Mouse (Mus musculus) intestine, embryonic 16.5 days (tissue): ENCODE measurements around the gene Impg1. TPM values are rescaled to one million over a fixed set of nuclear protein-coding genes. Genes with fewer than 3 reads are reported as not detected.
"Not testable (repeated sequence)": the region's sequence is repeated elsewhere in the genome, so short reads cannot be mapped to it uniquely, and the experiment has no call there.

ENCODE experiments used
- ATAC-seq: fragments of 200-750 bp; cut with Nextera tagmentation; 2 replicates; pipeline ENCODE4 v1.8.0; 2017; ENCODE audit warnings: moderate TSS enrichment, moderate library complexity
- H3K27ac ChIP-seq: fragments of 300-500 bp; sonication (generic); 2 replicates; pipeline ENCODE4 v1.5.1; 2014; ENCODE audit warnings: mild to moderate bottlenecking, low read length
- H3K27me3 ChIP-seq: fragments of 300-500 bp; sonication (generic); replicated peaks from 2 replicates; pipeline ENCODE4 v1.6.1; 2014; ENCODE audit warnings: low read length, control low read depth, mixed read lengths; ENCODE audit not compliant: control insufficient read depth, insufficient read depth
- H3K36me3 ChIP-seq: fragments of 300-500 bp; sonication (generic); 2 replicates; pipeline ENCODE4 v1.6.1; 2014; ENCODE audit warnings: low read length, control low read depth; ENCODE audit not compliant: control insufficient read depth, insufficient read depth
- H3K4me1 ChIP-seq: fragments of 300-500 bp; sonication (generic); 2 replicates; pipeline ENCODE4 v1.6.1; 2014; ENCODE audit warnings: low read length, control low read depth, mixed read lengths; ENCODE audit not compliant: control insufficient read depth, insufficient read depth
- H3K4me2 ChIP-seq: fragments of 300-500 bp; sonication (generic); 2 replicates; pipeline ENCODE4 v1.6.1; 2014; ENCODE audit warnings: low read depth, low read length, control low read depth
- H3K4me3 ChIP-seq: fragments of 300-500 bp; sonication (generic); 2 replicates; pipeline ENCODE4 v1.5.1; 2014; ENCODE audit warnings: mild to moderate bottlenecking, low read length
- H3K9ac ChIP-seq: fragments of 300-500 bp; sonication (generic); 2 replicates; pipeline ENCODE4 v1.6.1; 2014; ENCODE audit warnings: low read depth, low read length
- H3K9me3 ChIP-seq: fragments of 300-500 bp; sonication (generic); 2 replicates; pipeline ENCODE4 v1.6.1; 2016; ENCODE audit warnings: low read length, control low read depth; ENCODE audit not compliant: control insufficient read depth
- WGBS: fragments of 180-500 bp; shearing (Covaris S2); extraction: QIAGEN DNeasy Blood & Tissue Kit; methylation state at CpG from one replicate; pipeline ENCODE4 v1.1.7; 2014; 5-methylcytosine and 5-hydroxymethylcytosine counted together
- polyA plus RNA-seq: library from polyadenylated mRNA; unstranded; fragments of >200 nt; fragmentation: Nextera tagmentation; extraction: Ambion mirVana; gene quantifications from 2 replicates; pipeline ENCODE4 v1.2.1, GENCODE M21; 2015

Gene Impg1
- polyA plus RNA-seq, 1 experiment from 2014 or later: 0.06 TPM

DNA sequence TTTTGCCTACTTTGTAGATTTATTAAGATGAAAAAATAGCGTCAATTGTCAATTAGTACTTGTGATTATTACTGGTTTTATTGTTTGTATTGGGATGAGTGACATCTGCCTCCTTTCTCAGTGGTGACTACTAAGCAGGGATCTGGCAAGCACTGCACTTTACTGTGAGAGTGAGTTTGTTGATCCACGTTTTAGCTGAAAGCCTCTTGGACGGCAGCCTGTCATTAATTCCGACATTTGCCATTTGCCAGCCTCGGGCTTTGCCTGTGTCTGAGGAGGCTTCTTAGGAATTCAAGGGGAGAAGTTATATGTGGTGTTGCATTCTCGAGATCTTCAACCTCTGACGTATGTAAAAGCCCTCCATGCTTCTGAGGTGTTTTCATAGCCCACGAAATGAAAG lies 131.8 kb downstream of the Impg1 start:
- no peaks in the 10 kb centered on the region; the same call in 1 of the 2 replicates for H3K4me1 ChIP-seq
- H3K27me3 ChIP-seq: no peaks in the 10 kb centered on the region
- H3K9ac ChIP-seq: no peak overlapping the region
- no peak overlapping the region for H3K4me3 ChIP-seq
- no peaks in the 10 kb centered on the region for H3K9me3 ChIP-seq
- WGBS: 53% methylated on average over 8 of the region's 8 CpGs
- no peaks in the 10 kb centered on the region for H3K36me3 ChIP-seq
- no peak overlapping the region for H3K27ac ChIP-seq
- H3K4me2 ChIP-seq: no peak overlapping the region
- ATAC-seq: no peak

DNA sequence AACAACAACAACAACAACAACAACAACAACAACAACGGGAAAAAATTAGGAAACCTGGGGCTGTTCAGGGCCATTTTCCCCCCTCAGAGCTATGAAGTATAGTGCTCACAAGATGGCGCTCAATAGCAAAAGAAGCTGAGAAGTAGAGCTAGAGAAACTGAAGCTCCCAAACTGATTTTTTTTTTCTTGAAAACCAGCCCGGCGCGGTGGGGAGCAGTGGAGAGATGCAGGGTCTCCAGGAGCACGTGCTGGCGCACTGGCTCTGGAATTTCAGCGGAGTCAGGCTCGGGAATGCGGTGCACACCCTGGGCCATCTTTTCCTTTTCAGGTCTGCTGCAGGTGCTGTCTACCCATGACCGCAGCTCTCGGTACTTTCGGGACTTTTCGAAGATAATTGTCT lies 133.1 kb downstream of the Impg1 start:
- WGBS: 22% methylated on average over 14 of the region's 14 CpGs

DNA sequence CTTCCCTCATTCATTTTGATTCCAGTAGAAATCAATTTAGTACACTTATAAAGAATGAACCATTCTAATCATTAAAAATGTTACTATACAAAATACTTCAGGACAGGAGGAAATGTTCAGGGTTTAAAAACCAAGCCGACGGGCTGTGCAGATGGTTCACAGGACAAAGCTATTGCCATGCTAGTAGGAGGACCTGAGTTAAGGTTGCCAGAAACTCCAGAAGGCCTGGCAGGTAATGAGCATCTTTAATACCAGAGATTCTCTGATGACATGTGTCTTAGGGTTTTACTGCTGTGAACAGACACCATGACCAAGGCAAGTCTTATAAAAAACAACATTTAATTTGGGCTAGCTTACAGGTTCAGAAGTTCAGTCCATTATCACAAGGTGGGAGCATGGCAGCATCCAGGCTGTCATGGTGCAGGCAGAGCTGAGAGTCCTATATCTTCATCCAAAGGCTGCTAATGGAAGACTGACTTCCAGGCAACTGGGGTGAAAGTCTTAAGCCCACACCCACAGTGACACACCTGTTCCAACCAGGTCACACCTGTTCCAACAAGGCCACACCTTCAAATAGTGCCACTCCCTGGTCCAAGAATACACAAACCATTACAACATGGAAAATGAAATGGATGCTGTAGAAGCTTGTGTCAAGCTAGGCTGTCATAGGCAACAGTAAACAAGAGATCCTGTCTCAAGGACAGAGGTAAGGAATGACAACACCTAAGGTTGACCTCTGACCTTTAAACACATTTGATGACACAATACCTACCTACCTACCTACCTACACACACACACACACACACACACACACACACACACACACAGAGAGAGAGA lies 144.0 kb downstream of the Impg1 start:
- H3K27me3 ChIP-seq, H3K9me3 ChIP-seq, H3K36me3 ChIP-seq, H3K4me2 ChIP-seq, H3K4me1 ChIP-seq, H3K9ac ChIP-seq, H3K4me3 ChIP-seq, H3K27ac ChIP-seq: not testable (repeated sequence)
- peak; percentile 63 for ATAC-seq
- 95% methylated on average over 2 of the region's 2 CpGs for WGBS

More for the DNA sequence above, 133.1 kb downstream of the Impg1 start:
- H3K36me3 ChIP-seq: no peaks in the 10 kb centered on the region
- ATAC-seq: peak; percentile 21; the same call in 1 of the 2 replicates
- no peak overlapping the region for H3K9ac ChIP-seq
- H3K4me2 ChIP-seq: peak overlapping the region; percentile 70
- H3K27ac ChIP-seq: no peak overlapping the region
- H3K4me3 ChIP-seq: peak overlapping the region; percentile 41
- no peaks in the 10 kb centered on the region for H3K27me3 ChIP-seq
- no peaks in the 10 kb centered on the region; the same call in 1 of the 2 replicates for H3K4me1 ChIP-seq
- H3K9me3 ChIP-seq: no peaks in the 10 kb centered on the region

DNA sequence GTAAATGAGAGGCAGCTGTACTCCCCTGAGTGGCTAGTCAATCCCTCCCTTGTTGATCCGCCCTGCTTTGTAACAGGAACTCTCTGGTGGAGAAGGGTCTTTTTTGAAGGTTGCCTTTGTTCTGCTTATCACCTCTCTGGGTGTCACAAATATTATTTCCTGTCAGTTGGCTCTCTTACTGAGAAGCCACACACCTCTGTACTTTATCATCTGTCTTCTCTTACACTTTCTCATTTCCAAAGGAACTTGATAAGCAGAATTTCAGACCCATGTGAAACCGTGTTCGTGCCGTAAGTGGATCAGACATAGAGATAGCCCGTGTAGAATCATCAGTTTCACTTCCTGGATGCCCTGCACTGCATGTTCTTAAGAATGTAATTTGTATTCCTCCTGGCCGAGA lies 147.3 kb downstream of the Impg1 start:
- no peaks in the 10 kb centered on the region for H3K9me3 ChIP-seq
- no peaks in the 10 kb centered on the region for H3K27me3 ChIP-seq
- no peak overlapping the region for H3K4me3 ChIP-seq
- no peak overlapping the region for H3K9ac ChIP-seq
- WGBS: 85% methylated on average over 6 of the region's 6 CpGs
- H3K4me1 ChIP-seq: no peaks in the 10 kb centered on the region
- H3K36me3 ChIP-seq: no peaks in the 10 kb centered on the region
- H3K27ac ChIP-seq: no peak overlapping the region
- ATAC-seq: no peak
- H3K4me2 ChIP-seq: no peak overlapping the region

DNA sequence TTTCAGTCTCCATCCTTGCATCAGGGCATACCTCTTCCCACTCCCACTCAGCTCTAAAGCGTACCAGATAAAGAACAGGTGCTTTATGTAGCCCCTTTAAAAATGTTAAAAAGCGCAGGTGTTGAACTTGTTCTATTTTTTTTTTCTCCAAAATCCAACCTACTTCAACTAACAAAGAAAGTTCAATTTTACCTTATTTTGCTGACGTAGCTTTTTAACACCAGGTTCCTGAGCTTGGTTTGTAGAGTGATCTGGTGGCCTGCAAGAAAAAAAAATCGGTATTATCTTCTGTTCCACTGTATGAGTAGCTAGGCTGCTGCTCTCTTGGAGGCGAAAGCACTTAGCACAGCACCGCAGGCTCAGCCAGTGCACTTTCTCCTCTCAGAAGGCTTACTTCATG lies 149.4 kb downstream of the Impg1 start:
- no peak overlapping the region for H3K27ac ChIP-seq
- WGBS: 92% methylated on average over 6 of the region's 6 CpGs
- no peak overlapping the region for H3K4me2 ChIP-seq
- H3K36me3 ChIP-seq: no peaks in the 10 kb centered on the region
- H3K27me3 ChIP-seq: no peaks in the 10 kb centered on the region
- no peaks in the 10 kb centered on the region for H3K9me3 ChIP-seq
- no peak for ATAC-seq
- H3K9ac ChIP-seq: no peak overlapping the region
- no peak overlapping the region for H3K4me3 ChIP-seq
- H3K4me1 ChIP-seq: no peaks in the 10 kb centered on the region

DNA sequence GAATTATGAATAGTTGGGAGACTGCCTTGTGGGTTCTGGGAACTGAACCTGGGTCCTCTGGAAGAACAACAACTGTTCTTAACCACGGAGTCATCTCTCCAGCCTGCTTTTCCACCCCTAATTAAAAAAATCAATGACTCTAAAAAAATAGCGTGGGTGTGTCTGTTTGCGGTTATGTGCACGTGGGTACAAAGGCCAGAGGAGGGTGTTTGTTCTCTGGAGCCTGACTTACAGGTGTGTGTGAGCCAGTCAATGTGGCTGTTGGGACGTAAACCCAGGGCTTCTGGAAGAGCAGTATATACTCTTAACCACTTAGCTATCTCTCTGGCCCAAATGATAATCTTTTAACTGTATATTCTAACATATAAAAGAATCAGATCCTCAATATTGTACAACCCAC lies 151.7 kb downstream of the Impg1 start:
- Histone ChIP-seq H3K4me3 (no peak overlapping the region), H3K36me3 (no peaks in the 10 kb centered on the region), H3K27me3 (no peaks in the 10 kb centered on the region), H3K27ac (no peak overlapping the region), H3K4me1 (no peaks in the 10 kb centered on the region), H3K9me3 (no peaks in the 10 kb centered on the region), H3K4me2 (no peak overlapping the region), H3K9ac (no peak overlapping the region)
- 57% methylated on average over 5 of the region's 5 CpGs for WGBS
- ATAC-seq: peak; percentile 95

DNA sequence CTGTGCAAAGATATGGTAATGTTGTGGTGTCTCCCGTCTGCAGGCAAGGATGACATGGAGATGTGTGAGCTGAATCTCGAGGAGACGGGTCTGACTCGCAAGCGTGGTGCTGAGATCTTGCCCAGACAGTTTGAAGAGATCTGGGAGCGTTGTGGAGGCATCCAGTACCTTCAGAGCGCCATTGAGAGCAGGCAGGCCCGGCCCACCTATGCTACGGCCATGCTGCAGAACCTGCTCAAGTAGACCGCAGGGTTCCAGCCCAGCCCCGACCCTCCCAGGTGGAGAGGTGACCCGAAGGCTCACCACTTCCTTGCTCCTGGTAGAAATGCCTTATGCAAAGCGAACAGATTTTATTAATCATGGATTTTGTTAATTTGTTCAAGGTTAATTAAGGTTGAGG lies 157.7 kb downstream of the Impg1 start:
- WGBS: 87% methylated on average over 13 of the region's 13 CpGs
- no peak overlapping the region for H3K4me2 ChIP-seq
- no peak overlapping the region for H3K27ac ChIP-seq
- no peaks in the 10 kb centered on the region for H3K27me3 ChIP-seq
- H3K36me3 ChIP-seq: no peaks in the 10 kb centered on the region
- no peaks in the 10 kb centered on the region for H3K4me1 ChIP-seq
- H3K4me3 ChIP-seq: no peak overlapping the region
- ATAC-seq: no peak
- no peaks in the 10 kb centered on the region for H3K9me3 ChIP-seq
- H3K9ac ChIP-seq: no peak overlapping the region

DNA sequence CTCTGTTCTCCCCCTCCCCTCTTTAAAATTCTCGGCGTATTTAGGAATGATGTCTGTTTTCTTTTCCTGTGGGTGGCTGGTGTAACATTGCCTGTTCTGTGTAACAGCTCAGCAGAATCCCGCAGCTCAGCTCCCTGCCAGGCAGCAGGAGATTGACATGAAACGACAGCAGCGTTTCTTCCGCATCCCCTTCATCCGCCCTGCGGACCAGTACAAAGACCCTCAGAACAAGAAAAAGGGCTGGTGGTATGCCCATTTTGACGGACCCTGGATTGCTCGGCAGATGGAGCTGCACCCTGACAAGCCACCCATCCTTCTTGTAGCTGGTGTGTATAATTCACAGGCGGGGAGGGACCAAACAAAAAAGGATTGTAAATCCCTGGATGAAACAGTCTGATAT lies 158.4 kb downstream of the Impg1 start:
- H3K27me3 ChIP-seq: no peaks in the 10 kb centered on the region
- whole genome bisulfite sequencing: 72% methylated on average over 11 of the region's 11 CpGs
- no peaks in the 10 kb centered on the region for H3K9me3 ChIP-seq
- H3K36me3 ChIP-seq: no peaks in the 10 kb centered on the region
- no peak overlapping the region for H3K27ac ChIP-seq
- H3K4me1 ChIP-seq: no peaks in the 10 kb centered on the region
- ATAC-seq: no peak
- no peak overlapping the region for H3K4me2 ChIP-seq
- no peak overlapping the region for H3K9ac ChIP-seq
- H3K4me3 ChIP-seq: no peak overlapping the region

DNA sequence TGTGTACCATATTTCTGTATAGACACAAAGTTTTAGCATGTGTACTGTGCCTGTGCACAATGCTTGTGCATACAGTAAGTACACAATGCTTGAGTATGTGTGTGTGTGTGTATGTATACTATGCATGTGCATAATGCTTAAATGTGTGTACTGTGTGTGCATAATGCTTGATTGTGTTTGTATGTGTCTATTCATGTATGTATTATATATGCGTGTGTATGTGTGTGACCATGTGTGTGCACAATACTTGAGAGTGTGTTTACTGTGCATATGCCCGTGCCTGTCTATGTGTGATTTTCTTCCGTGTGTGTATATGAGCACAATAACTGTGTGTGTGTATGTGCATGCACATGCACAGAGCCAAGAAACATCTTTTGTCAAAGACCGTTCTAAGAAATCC lies 158.9 kb downstream of the Impg1 start:
- no peak overlapping the region for H3K4me3 ChIP-seq
- no peaks in the 10 kb centered on the region for H3K4me1 ChIP-seq
- no peaks in the 10 kb centered on the region for H3K36me3 ChIP-seq
- H3K27me3 ChIP-seq: no peaks in the 10 kb centered on the region
- ATAC-seq: no peak
- no peak overlapping the region for H3K9ac ChIP-seq
- no peaks in the 10 kb centered on the region for H3K9me3 ChIP-seq
- WGBS: 85% methylated on average over 4 of the region's 4 CpGs
- H3K27ac ChIP-seq: no peak overlapping the region
- H3K4me2 ChIP-seq: no peak overlapping the region

DNA sequence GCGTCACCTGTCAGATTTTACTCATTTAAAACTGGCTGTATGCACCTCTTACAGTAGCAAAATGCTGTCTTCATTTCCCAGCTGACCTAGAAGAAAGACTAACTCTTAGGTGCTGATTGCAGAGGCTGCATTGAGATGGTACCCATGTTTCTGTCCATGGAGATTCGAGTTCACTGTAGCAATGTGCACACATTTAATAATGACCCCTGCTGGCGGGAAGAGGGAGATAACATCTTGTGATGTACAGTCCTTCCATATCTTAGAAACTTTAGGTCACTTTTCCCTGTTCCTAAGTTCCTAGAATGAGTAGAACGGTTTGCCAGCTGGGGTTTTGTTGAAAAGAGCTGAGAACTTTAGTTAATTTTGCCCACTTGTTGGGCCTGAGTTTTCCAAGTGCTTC lies 161.8 kb downstream of the Impg1 start:
- no peak overlapping the region for H3K4me2 ChIP-seq
- H3K27me3 ChIP-seq: no peaks in the 10 kb centered on the region
- no peak overlapping the region for H3K27ac ChIP-seq
- H3K4me1 ChIP-seq: no peaks in the 10 kb centered on the region
- H3K36me3 ChIP-seq: no peaks in the 10 kb centered on the region
- H3K4me3 ChIP-seq: no peak overlapping the region
- no peaks in the 10 kb centered on the region for H3K9me3 ChIP-seq
- no peak for ATAC-seq
- 70% methylated on average over 4 of the region's 4 CpGs for WGBS
- H3K9ac ChIP-seq: no peak overlapping the region
